Mouse (Mus musculus): ENCODE results near the gene Lsamp.

- no peak for TF ChIP-seq CTCF (IDR thresholded peaks at IDR 0.05; ENCODE audit: low read depth)
- TF ChIP-seq EP300 (IDR thresholded peaks at IDR 0.05; ENCODE audit: low read depth), result no peak
Measured at GRCm38 (mm10) chr16:41675774-41676173, 1691.6 kb downstream of the Lsamp start.
